Mouse (Mus musculus) CH12F3 (cell line): Measurements from ENCODE around the gene Dcakd.
"Not testable (repeated sequence)": the region's sequence is repeated elsewhere in the genome, so short reads cannot be mapped to it uniquely, and the experiment has no call there.

ENCODE experiments used
- in situ Hi-C: fragments of 300-500 bp; cut with MboI; formaldehyde crosslinking; loops from 2 replicates; pipeline ENCODE4 v1.14.3; 2020; ENCODE audit warnings: low sequenced_read_pairs

Gene Dcakd

GRCm38 (mm10) chr11:102984615-102985014 is 43.5 kb downstream of the Dcakd start:
- in situ Hi-C loops, result no loop called here

DNA sequence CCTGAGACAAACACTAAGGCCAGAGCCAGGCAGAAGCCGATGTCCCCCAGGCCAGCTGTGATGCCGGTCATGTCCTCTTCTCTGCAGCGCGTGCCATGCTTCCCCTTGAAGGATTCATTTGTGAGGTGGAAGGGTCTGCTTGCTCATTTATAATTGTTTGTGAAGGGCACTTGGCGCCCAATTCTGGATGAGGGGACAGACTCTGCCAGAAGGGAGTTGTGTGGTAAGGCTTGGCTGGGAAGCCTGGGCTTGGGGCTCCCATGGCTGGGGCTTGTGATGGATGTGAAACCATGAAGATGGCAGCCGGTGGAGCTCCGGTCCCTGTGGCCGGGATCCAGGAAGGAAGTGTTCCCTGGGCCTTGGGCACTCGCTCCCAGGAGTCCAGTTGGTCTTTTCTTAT is 44.0 kb downstream of the Dcakd start:
- in situ Hi-C loops, result no loop called here

- in situ Hi-C loops, result no loop called here
Observed at GRCm38 (mm10) chr11:102981151-102981890, 46.8 kb downstream of the Dcakd start.

GRCm38 (mm10) chr11:102978052-102978666 is 50.0 kb downstream of the Dcakd start:
- in situ Hi-C loops, result no loop called here

GRCm38 (mm10) chr11:102975966-102976365 is 52.2 kb downstream of the Dcakd start:
- in situ Hi-C loops, result not testable (repeated sequence)

GRCm38 (mm10) chr11:102972326-102972725 is 55.8 kb downstream of the Dcakd start:
- in situ Hi-C loops, result no loop called here

DNA sequence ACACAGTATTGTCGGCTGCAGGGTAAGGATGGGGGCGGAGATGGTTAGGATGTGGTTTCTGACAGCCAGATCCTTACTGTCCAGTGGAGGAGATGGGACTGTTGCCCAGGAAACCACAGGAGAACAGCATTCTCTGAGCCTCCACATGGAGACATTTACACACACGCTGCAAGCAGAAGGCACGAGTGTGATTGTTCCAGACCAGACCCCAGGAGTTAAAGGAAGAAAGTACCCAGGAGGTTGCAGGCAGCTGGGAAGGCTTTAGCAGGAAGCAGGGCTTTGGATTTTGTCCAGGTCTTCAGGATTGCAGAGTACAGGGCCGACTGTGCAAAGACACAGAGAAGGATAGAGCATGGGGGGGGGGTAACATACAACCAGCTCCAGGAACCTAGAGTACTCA is 56.5 kb downstream of the Dcakd start:
- in situ Hi-C loops, result no loop called here

DNA sequence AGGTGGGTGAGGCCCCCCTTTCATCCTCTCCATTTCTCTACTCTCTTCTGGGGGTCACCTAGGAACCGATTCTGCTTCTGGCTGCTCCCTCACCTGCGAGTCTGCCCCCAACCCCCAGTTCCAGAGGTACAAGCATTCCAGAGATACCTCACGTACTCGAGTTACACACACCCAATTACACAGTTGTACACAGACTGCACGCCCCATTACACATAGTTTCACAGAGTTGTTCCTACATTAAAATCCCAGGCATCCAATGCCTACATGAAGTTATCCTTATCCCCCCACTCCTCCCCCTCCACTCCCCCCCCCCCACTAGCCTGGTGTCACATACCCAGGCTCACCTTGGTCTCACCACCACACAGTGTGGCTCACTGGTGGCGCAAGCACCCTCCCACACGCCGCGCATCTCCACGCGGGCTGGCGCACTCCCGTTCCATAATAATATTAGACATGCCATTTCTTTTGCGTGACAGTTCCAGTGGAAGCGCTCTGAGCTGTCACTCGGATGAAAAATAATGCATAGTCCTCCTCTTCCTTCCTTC is 63.5 kb downstream of the Dcakd start:
- in situ Hi-C loops, result no loop called here

- in situ Hi-C loops, result no loop called here
Observed at GRCm38 (mm10) chr11:102963855-102964546, 64.1 kb downstream of the Dcakd start.

GRCm38 (mm10) chr11:102963246-102963854 is 64.8 kb downstream of the Dcakd start:
- in situ Hi-C loops, result no loop called here

DNA sequence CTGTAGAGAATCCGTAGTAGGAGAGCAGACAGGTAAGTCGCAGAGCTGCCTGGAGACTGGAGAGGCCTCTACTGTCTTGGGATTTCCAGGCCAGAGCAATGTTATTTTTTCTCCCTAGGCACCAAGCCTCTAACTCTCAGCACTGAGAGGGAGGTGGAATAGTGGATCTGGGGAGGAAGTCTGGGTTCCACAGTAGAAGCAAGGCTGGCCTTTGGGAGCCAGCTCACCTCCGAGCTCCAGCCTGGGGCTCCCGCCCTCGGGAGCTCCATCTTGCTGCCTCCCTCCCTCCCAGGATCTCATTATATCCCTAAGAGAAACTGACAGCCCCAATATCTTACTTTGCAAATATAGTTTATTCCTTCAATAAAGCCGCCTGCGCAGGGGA is 65.3 kb downstream of the Dcakd start:
- in situ Hi-C loops, result no loop called here

DNA sequence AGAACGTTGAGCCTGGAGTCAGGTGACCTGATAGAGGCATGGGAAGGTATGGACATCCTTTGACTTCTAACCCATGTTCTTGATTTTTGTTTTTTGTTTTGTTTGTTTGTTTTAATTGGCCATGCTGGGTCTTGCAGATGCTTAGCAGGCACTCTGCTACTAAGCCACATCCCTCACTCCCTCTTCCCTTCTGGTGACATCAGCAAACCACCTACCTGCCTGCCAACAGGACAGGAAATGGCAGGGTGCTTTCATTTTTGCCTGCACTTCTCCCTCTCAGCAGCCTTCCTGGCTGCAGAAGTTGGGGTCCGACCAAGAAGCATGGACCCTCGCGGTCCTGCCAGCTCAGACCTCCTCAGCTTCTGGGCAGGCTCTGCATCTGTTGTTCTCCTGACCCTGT is 67.1 kb downstream of the Dcakd start:
- in situ Hi-C loops, result no loop called here

DNA sequence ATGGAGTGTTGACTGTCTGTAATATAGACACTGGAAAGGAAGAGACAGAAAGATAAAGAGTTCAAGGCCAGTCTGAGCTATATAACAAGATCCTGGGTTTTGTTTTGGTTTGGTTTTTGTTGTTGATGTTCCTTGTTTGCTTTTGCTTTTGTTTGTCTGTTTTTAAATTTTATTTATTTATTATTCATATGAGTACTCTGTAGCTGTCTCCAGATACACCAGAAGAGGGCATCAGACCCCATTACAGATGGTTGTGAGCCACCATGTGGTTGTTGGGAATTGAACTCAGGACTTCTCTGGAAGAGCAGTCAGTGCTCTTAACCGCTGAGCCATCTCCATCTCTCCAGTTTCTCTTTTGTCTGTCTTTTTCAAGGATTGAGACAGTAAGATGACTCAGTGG is 69.3 kb downstream of the Dcakd start:
- in situ Hi-C loops, result no loop called here

DNA sequence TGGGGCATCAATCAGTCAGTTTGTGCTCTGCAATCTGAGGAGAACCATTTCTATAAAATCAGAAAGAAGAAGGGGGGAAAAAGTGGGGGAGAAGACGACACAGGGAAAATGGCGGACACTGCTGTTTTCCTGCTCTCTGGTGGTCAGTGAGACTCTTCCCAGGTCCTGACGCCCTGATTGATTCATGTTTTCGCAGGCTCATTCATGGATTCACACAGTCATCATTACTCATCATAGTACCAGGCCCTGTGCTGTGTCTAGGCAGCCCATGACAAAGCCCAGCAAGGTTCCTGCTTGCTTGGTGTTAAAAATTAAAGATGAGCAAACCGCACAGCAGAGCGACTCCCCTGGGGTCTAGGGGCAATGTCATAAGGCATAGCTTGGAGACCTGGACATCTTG is 69.7 kb downstream of the Dcakd start:
- in situ Hi-C loops, result no loop called here

DNA sequence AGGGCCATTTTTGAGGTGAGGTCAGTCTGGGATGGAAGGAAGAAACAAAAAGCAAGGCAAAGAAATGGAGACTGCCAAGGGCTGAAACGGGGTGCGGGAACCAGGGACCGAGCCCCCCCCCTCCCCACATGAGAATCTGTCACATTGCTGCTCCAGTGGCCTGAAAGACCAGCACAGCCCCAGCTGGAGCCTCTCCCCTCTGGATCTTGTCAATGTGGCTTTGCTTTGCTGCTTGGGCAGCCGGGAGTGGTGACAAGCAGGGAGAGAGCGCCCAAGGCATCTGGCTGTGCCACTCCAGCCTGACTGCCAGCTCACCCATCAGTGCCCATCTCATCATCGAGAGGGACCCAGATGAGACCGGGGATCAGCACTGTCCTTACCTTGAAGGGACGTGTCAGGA is 70.4 kb downstream of the Dcakd start:
- in situ Hi-C loops, result no loop called here

DNA sequence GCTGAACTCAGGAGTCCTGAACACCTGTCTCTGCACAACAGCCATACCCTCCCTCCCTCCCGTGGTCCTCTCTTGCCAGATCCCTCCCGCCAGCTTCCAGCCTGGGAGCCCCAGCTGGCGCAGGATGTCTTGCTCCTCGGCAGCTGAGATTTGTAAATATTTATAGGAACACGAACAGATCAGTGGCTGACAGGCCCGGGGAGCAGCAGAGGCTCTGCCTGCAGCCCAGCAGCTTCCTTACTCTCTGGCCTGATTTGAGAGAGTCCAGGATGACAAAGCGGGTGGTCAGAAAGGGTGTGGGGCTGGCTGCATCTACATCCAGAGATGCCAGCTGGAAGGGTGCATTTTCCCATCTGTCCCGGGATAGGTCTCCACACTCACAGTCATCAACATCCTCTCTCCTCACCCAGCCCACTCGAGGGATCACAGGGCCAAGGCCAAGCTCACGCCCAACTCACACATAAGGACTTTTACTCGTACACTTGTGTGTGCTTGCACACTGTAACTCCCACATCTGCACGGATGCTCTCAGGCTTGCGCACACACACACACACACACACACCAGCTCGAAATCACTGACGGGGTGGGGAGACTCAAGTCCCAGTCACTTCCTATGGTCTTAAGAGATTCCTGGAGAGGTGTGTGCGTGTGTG is 71.0 kb downstream of the Dcakd start:
- in situ Hi-C loops, result no loop called here

DNA sequence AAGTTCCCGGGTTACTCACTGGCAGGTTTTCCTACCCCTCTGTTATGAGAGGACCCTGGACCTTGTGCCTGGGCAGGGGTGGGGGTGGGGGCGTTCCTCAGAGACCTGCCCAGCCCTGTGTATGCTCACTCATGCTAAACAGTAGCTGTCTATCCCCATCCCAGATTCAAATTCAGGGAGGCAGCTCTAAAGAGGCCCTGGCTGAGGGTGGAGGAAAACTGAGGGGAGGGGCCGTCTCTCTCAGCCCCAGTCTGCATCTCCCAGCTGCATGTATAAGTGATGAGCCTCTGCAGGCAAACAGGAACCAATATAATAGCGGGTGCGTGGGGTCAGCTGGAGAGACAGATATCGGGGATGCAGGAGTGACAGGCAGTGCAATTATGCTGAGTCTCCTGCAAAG is 75.2 kb downstream of the Dcakd start:
- in situ Hi-C loops, result no loop called here

DNA sequence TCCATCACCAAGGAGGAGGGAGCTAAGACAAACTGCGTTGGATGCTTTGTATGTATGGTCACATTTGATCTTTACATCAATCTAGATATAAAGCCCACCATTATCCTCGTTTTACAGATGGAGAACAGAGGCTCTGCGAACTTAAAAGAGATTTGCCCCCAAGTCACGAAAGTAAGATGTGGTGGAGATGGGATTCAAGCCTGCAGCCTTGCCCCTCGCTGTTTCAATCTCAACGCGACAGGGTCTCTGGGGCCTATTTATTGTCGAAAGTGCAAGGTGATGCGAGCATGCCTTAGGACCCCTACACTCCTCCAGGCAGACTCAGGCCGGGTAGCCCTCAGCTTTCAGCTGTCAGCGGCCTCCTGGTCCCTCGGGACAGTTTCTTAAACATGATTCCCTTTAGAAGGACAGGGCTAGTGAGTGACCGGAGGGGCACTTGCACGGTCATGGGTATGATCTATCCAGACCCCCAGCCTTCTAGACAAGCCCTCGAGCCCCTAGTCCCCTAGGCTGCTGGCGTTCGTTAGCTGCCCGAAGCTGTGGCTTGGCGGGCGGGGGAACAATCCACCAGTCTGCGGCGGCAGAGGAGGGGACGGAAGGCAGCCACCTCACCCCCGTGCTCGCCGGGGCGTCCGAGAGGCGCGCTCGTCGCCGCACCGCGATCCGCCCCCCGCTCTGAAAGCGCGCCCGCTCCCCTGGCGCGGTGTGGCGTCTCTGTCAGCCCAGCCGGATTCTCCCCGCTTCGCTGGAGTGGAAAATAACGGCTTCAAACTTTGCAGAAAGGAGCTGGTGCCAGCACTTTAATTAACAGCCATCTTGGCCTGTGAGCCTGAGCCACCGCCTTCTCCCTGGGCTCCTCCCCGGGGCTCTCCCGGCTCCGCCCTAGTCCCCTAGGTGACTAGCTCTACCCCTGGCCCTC is 79.8 kb downstream of the Dcakd start:
- in situ Hi-C loops, result no loop called here

- in situ Hi-C loops, result no loop called here
Observed at GRCm38 (mm10) chr11:102946992-102947343, 81.2 kb downstream of the Dcakd start.
